Mouse (Mus musculus): ENCODE data around the gene Mapk8. TPM values are rescaled to one million over a fixed set of nuclear protein-coding genes. Genes with fewer than 3 reads are reported as not detected.

Mapk8 gene
- 8.8 and 9.0 TPM in 2 replicates for polyA plus RNA-seq (2015; fragmentation: Nextera tagmentation; extraction: Ambion mirVana)

GRCm38 (mm10) chr14:33447027-33447569 is at the start of gene Mapk8:
Mapk8 (minus strand) TSS chr14:33447158.

GRCm38 (mm10) chr14:33471331-33471730 is 24.4 kb upstream of the Mapk8 start, which contains the start of gene Frmpd2:
Frmpd2 (plus strand) TSS chr14:33471696.

Other genes starting within 250 kb of the Mapk8 start
- 11.7 and 13.6 TPM in 2 replicates for gene Arhgap22, start 233.1 kb downstream of the Mapk8 start, polyA plus RNA-seq (2015; fragmentation: Nextera tagmentation; extraction: Ambion mirVana)
- gene Frmpd2, start 24.5 kb upstream of the Mapk8 start, polyA plus RNA-seq (2015; fragmentation: Nextera tagmentation; extraction: Ambion mirVana): 0.08 and 0.16 TPM in 2 replicates
- 0.06 TPM in 1 of 2 replicates, not detected in the other for gene Ptpn20, start 142.0 kb upstream of the Mapk8 start, polyA plus RNA-seq (2015; fragmentation: Nextera tagmentation; extraction: Ambion mirVana)

All from urinary bladder, postnatal 0 days (tissue).